Mouse (Mus musculus) activated CD4-positive, CD25-positive, alpha-beta regulatory T cell, adult 9 weeks (primary cell): ENCODE results near the gene 1700016C15Rik. TPM values are rescaled to one million over a fixed set of nuclear protein-coding genes. Genes with fewer than 3 reads are reported as not detected.

Experiments
- polyA plus RNA-seq: library from polyadenylated mRNA; unstranded; fragments of 100-300 nt; shearing (Covaris generic); gene quantifications from one replicate; pipeline ENCODE4 v1.2.1, GENCODE M21; 2017

The 1700016C15Rik gene
- 0.37 TPM for polyA plus RNA-seq

DNA sequence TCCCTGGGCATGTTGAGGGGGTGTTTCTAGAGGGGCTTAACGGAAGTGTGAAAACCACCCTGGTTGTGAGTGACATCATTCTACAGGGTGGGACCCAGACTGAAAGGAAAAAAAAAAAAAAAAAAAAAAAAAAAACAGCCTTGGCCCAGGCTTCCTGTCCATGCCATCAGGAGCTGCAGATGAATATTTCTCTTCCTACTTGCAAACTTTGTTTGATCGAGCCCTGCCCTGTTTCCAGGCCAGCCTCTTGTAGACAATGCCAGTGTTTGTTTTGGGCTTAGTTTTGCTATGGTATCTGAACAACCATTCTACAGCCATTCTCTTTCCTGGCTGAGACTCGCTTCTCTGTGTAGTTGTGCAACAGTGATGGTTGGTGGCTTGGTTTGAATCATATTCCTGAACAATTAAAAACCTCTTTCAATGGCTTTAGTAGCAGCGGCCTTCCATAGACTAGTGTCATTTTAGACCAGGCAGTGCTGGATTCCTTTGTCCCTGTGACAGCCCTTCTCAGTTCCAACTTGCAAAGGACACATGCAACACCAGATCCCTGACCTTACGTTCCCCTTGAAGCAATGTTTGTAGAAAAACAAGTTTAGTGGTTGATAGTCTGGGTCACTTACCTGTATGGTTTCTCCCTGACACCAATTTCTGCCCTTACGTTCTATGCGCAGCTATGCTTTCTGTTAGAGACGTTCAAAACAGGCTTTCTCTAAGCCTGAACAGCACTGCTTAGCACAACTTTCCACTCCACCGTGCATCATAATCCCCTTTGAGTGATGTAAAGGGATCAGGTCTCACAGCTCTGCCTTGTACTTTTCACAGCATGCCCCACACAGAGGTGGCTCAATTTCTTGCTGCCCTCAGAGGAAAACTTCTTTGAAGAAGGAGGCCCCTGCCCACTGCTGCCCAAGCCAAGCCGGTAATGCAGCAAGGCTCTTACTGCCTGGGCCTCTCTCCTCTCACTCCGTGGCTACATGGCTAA is at the start of gene 1700016C15Rik:
TSS of gene 1700016C15Rik (plus strand) at position 772 of the 982 bp plus-strand sequence.

DNA sequence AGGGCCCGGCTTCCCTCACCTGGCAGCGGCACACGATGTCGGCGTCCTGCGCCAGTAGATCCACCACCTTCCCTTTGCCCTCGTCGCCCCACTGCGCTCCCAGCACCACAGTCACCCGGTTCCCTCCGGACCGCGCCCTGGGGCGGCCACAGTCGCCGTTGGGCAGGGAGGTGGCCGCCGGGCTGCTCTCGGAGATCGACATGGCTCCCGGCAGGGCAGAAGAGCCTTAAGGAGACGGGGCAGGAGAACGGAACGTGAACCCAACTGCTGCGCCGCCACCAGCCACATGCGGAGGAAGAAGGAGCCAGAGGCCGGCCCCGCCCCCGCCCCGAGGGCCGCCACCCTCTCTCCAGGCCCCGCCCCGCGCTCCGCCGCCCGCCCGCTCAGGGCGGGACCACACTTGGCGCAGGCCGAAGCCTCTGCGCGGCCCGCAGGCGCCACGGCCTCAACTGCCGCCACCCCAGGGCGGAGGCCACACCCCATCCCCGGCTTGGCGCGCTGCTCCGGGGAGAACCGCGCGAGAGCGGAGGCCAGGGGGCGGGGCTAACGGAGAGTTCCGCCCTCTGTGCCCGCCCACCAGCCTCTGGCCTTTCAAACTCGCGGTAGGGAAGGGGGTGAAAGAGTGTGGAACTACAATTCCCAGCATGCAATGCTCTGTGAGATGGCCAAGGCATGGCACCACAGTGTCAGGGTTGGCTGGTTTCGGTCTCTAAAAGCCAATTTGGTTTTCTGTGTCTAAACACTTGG is 66.8 kb downstream of the 1700016C15Rik start, which contains the start of gene Adss:
TSS of gene Adss (minus strand) at position 319 of the 747 bp plus-strand sequence.

Other genes with a start within 250 kb of the 1700016C15Rik start
- gene Adss, start 66.7 kb downstream of the 1700016C15Rik start, polyA plus RNA-seq: 128 TPM